Mouse (Mus musculus) liver, embryonic 11.5 days (tissue): Measurements from ENCODE around the gene Trim40. TPM values are rescaled to one million over a fixed set of nuclear protein-coding genes. Genes with fewer than 3 reads are reported as not detected.

ENCODE experiments used
- ATAC-seq: fragments of 200-750 bp; cut with Nextera tagmentation; replicated peaks from 2 replicates; pipeline ENCODE4 v1.8.0; 2017; ENCODE audit warnings: moderate number of reproducible peaks, mild to moderate bottlenecking, moderate TSS enrichment, moderate library complexity; ENCODE audit not compliant: low FRiP score
- DNase-seq: peaks from one replicate; pipeline ENCODE4 v3.0.0-alpha.2; 2017; ENCODE audit warnings: low spot score
- H3K27ac ChIP-seq: fragments of 300-500 bp; sonication (generic); 2 replicates; pipeline ENCODE4 v1.5.1; 2014; ENCODE audit warnings: mild to moderate bottlenecking, low read depth, low read length, control low read depth
- H3K27me3 ChIP-seq: fragments of 300-500 bp; sonication (generic); replicated peaks from 2 replicates; pipeline ENCODE4 v1.6.1; 2014; ENCODE audit warnings: low read length, mixed read lengths; ENCODE audit not compliant: control insufficient read depth, insufficient read depth
- H3K36me3 ChIP-seq: fragments of 300-500 bp; sonication (generic); 2 replicates; pipeline ENCODE4 v1.6.1; 2014; ENCODE audit warnings: mild to moderate bottlenecking, low read length, moderate library complexity, mixed read lengths; ENCODE audit not compliant: control insufficient read depth, insufficient read depth
- H3K4me1 ChIP-seq: fragments of 300-500 bp; sonication (generic); replicated peaks from 2 replicates; pipeline ENCODE4 v1.6.1; 2014; ENCODE audit warnings: low read length, mixed read lengths; ENCODE audit not compliant: control insufficient read depth, insufficient read depth
- H3K4me2 ChIP-seq: fragments of 300-500 bp; sonication (generic); 2 replicates; pipeline ENCODE4 v1.6.1; 2014; ENCODE audit warnings: mild to moderate bottlenecking, control low read depth, moderate library complexity
- H3K4me3 ChIP-seq: fragments of 300-500 bp; sonication (generic); 2 replicates; pipeline ENCODE4 v1.5.1; 2014; ENCODE audit warnings: low read depth, low read length, control low read depth
- H3K9ac ChIP-seq: fragments of 300-500 bp; sonication (generic); 2 replicates; pipeline ENCODE4 v1.6.1; 2014; ENCODE audit warnings: low read depth, low read length, control low read depth
- H3K9me3 ChIP-seq: fragments of 300-500 bp; sonication (generic); 2 replicates; pipeline ENCODE4 v1.6.1; 2016; ENCODE audit warnings: low read length, inconsistent platforms, mixed read lengths; ENCODE audit not compliant: control insufficient read depth
- WGBS: fragments of 180-500 bp; shearing (Covaris S2); extraction: QIAGEN DNeasy Blood & Tissue Kit; methylation state at CpG from one replicate; pipeline ENCODE4 v1.1.7; 2014; 5-methylcytosine and 5-hydroxymethylcytosine counted together
- polyA plus RNA-seq: library from polyadenylated mRNA; unstranded; fragments of >200 nt; fragmentation: Nextera tagmentation; extraction: Ambion mirVana; gene quantifications from 2 replicates; pipeline ENCODE4 v1.2.1, GENCODE M21; 2014

Gene Trim40
- polyA plus RNA-seq, 1 experiment from 2014 or later = not detected

- Histone ChIP-seq H3K9me3 (no peaks in the 10 kb centered on the region), H3K9ac (no peak overlapping the region), H3K36me3 (no peaks in the 10 kb centered on the region), H3K4me2 (no peak overlapping the region), H3K27me3 (no peaks in the 10 kb centered on the region; the same call in 1 of the 2 replicates), H3K4me3 (no peak overlapping the region), H3K27ac (no peak overlapping the region), H3K4me1 (no peaks in the 10 kb centered on the region)
- WGBS = 74% methylated on average over 4 of the region's 4 CpGs
- ATAC-seq (no peak), DNase-seq (no peak)
Measured at GRCm38 (mm10) chr17:36922715-36923114, 32.8 kb upstream of the Trim40 start.

GRCm38 (mm10) chr17:36920239-36920638, 30.3 kb upstream of the Trim40 start:
- peaks cover 4% of the 10 kb centered on the region; the same call in 1 of the 2 replicates for H3K27me3 ChIP-seq
- no peak overlapping the region for H3K27ac ChIP-seq
- ATAC-seq (no peak), DNase-seq (no peak)
- no peaks in the 10 kb centered on the region for H3K36me3 ChIP-seq
- no peak overlapping the region for H3K4me3 ChIP-seq
- no peaks in the 10 kb centered on the region for H3K4me1 ChIP-seq
- no peak overlapping the region for H3K9ac ChIP-seq
- H3K9me3 ChIP-seq = no peaks in the 10 kb centered on the region
- 53% methylated on average over 15 of the region's 15 CpGs for WGBS
- H3K4me2 ChIP-seq = no peak overlapping the region

- no peak overlapping the region for H3K4me2 ChIP-seq
Measured at GRCm38 (mm10) chr17:36915076-36915475, 25.2 kb upstream of the Trim40 start.

GRCm38 (mm10) chr17:36914108-36914507, 24.2 kb upstream of the Trim40 start:
- peaks cover 6% of the 10 kb centered on the region; the same call in 1 of the 2 replicates for H3K27me3 ChIP-seq
- WGBS = 23% methylated on average over 2 of the region's 2 CpGs
- no peaks in the 10 kb centered on the region for H3K36me3 ChIP-seq
- H3K4me3 ChIP-seq = no peak overlapping the region
- no peak for ATAC-seq
- DNase-seq = no peak
- H3K4me2 ChIP-seq = no peak overlapping the region
- H3K9ac ChIP-seq = no peak overlapping the region
- no peaks in the 10 kb centered on the region for H3K4me1 ChIP-seq
- H3K27ac ChIP-seq = no peak overlapping the region
- no peaks in the 10 kb centered on the region for H3K9me3 ChIP-seq

More at GRCm38 (mm10) chr17:36915076-36915475, 25.2 kb upstream of the Trim40 start:
- Histone ChIP-seq H3K9ac (no peak overlapping the region), H3K4me1 (no peaks in the 10 kb centered on the region), H3K36me3 (no peaks in the 10 kb centered on the region), H3K27ac (no peak overlapping the region), H3K27me3 (peaks cover 4% of the 10 kb centered on the region; the same call in 1 of the 2 replicates), H3K4me3 (no peak overlapping the region), H3K9me3 (no peaks in the 10 kb centered on the region)
- 11% methylated on average over 9 of the region's 9 CpGs for WGBS
- DNase-seq (peak; percentile 43), ATAC-seq (no peak)

GRCm38 (mm10) chr17:36912031-36912430, 22.1 kb upstream of the Trim40 start:
- Histone ChIP-seq H3K36me3 (no peaks in the 10 kb centered on the region), H3K27ac (no peak overlapping the region), H3K4me1 (no peaks in the 10 kb centered on the region), H3K4me2 (no peak overlapping the region), H3K9me3 (no peaks in the 10 kb centered on the region), H3K9ac (no peak overlapping the region), H3K27me3 (peaks cover 6% of the 10 kb centered on the region; the same call in 1 of the 2 replicates), H3K4me3 (no peak overlapping the region)
- DNase-seq (no peak), ATAC-seq (no peak)
- WGBS = 48% methylated on average over 2 of the region's 2 CpGs

- no peaks in the 10 kb centered on the region for H3K9me3 ChIP-seq
- no peak overlapping the region for H3K27ac ChIP-seq
- ATAC-seq = no peak
- DNase-seq = no peak
- no peak overlapping the region for H3K9ac ChIP-seq
- H3K4me1 ChIP-seq = no peaks in the 10 kb centered on the region
- WGBS = 52% methylated on average over 4 of the region's 4 CpGs
- no peak overlapping the region for H3K4me2 ChIP-seq
- H3K27me3 ChIP-seq = peaks cover 5% of the 10 kb centered on the region; the same call in 1 of the 2 replicates
- H3K36me3 ChIP-seq = no peaks in the 10 kb centered on the region
- H3K4me3 ChIP-seq = no peak overlapping the region
Measured at GRCm38 (mm10) chr17:36909802-36910201, 19.9 kb upstream of the Trim40 start.

- Histone ChIP-seq H3K27ac (no peak overlapping the region), H3K9ac (no peak overlapping the region), H3K4me1 (no peaks in the 10 kb centered on the region), H3K36me3 (no peaks in the 10 kb centered on the region), H3K27me3 (peaks cover 5% of the 10 kb centered on the region; the same call in 1 of the 2 replicates), H3K4me3 (no peak overlapping the region), H3K9me3 (no peaks in the 10 kb centered on the region), H3K4me2 (no peak overlapping the region)
- ATAC-seq (no peak), DNase-seq (no peak)
- WGBS = 46% methylated on average over 1 of the region's 1 CpGs
Measured at GRCm38 (mm10) chr17:36908235-36908634, 18.3 kb upstream of the Trim40 start.

- H3K27me3 ChIP-seq = peaks cover 7% of the 10 kb centered on the region; the same call in 1 of the 2 replicates
- no peaks in the 10 kb centered on the region for H3K4me1 ChIP-seq
- no peak for DNase-seq
- no peaks in the 10 kb centered on the region for H3K36me3 ChIP-seq
- no peak overlapping the region for H3K9ac ChIP-seq
- no peak overlapping the region for H3K27ac ChIP-seq
- ATAC-seq = no peak
- 61% methylated on average over 3 of the region's 3 CpGs for WGBS
- no peak overlapping the region for H3K4me3 ChIP-seq
- H3K9me3 ChIP-seq = no peaks in the 10 kb centered on the region
- no peak overlapping the region for H3K4me2 ChIP-seq
Measured at GRCm38 (mm10) chr17:36903651-36904050, 13.7 kb upstream of the Trim40 start.

GRCm38 (mm10) chr17:36900691-36901090, 10.8 kb upstream of the Trim40 start:
- 44% methylated on average over 1 of the region's 1 CpGs for WGBS
- Histone ChIP-seq H3K27me3 (peaks cover 17% of the 10 kb centered on the region; the same call in 1 of the 2 replicates), H3K4me3 (no peak overlapping the region), H3K4me1 (no peaks in the 10 kb centered on the region), H3K4me2 (no peak overlapping the region), H3K9me3 (no peaks in the 10 kb centered on the region), H3K27ac (no peak overlapping the region), H3K36me3 (no peaks in the 10 kb centered on the region), H3K9ac (no peak overlapping the region)
- ATAC-seq (no peak), DNase-seq (no peak)
